8 mouse cellular contexts compared by ENCODE assay signal in the genomic region with DNA sequence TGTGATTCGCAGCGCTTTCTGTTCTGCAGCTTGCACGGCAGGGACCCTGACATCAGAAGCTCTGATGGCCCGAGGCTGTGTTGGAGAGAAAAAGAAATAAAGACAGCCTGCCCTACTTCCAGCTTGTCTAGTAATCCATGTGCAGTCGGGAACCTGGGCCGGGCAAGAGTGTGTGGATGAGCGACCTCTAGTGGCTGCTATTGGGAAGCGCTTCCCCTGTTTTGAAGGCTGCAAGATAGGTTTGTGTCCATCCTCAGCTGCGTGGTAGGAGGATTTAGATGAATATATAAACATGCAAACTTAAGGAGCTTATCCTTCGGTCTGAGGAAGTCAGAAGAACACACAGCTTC.
DNase-seq lines count a peak whose midpoint lies in the region; ATAC-seq lines count a peak whose summit lies in the region.

No protein-coding gene starts in this region.

- DNase-seq in T-cell, adult 2 months (ENCODE audit: low spot score), result peak; percentile 49
- DNase-seq in cerebellum, postnatal 36 days, result peak; percentile 74 to 86
- peak; percentile 65 for DNase-seq in gastrocnemius, postnatal 10 days
- DNase-seq in induced T-regulatory cell, adult 2 months (ENCODE audit: low read depth), result peak; percentile 75
- DNase-seq in left cerebral cortex, adult 8-10 months (ENCODE audit: low spot score in 2 of 2), result peak; percentile 60 to 78
- DNase-seq in right cerebral cortex, postnatal 25 days, result peak; percentile 82

- ATAC-seq in megakaryocyte-erythroid progenitor cell, adult 5-6 weeks (replicated peaks; ENCODE audit: low FRiP score, low TSS enrichment, poor library complexity, severe bottlenecking), result peak; percentile 78
- ATAC-seq in activated CD4-positive, CD25-positive, alpha-beta regulatory T cell, adult 4 months, result no peak
